Comparison of ENCODE assay signal across 8 mouse cellular contexts in the genomic region with DNA sequence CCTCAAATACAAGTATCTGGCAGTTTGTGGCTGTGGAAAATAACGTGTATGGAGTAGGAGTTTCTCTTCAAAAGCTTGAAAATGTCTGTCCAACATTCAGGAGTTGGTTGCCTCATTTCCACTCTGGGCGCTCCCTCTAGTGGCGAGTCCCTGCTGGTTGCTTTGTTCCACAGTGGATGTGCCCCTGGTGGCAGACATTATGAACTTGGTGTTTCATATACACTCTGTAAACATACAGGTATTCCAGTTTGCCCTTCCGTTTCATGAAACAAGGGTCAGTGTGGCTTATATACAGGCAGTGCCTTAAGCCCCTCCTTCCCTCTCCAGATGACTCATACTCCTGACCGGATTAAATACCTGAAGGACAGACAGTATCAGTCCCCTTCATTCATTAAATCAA. TPM values are rescaled to one million over a fixed set of nuclear protein-coding genes. Genes with fewer than 3 reads are reported as not detected.
DNase-seq lines count a peak whose midpoint lies in the region; ATAC-seq and TF ChIP-seq lines count a peak whose summit lies in the region.

No protein-coding gene starts in this region.

- H3K4me2 ChIP-seq in forebrain, postnatal 0 days (ENCODE audit: low read depth) = no peak overlapping the region
- no peak overlapping the region for H3K4me2 ChIP-seq in hindbrain, embryonic 15.5 days

- no peaks in the 10 kb centered on the region for H3K36me3 ChIP-seq in forebrain, postnatal 0 days (ENCODE audit: insufficient read depth)
- 0 out of 2 replicates have a peak, but pooled peaks cover 2% of the 10 kb centered on the region for H3K36me3 ChIP-seq in hindbrain, embryonic 15.5 days

- ATAC-seq in forebrain, postnatal 0 days = peak; percentile 90
- peak; percentile 54; the same call in 1 of the 2 replicates for ATAC-seq in hindbrain, embryonic 15.5 days (ENCODE audit: low FRiP score, low read depth)

- peak; percentile 53 for DNase-seq in MEL-GATA-1-ER (ENCODE audit: extremely low read depth, low read depth)
- DNase-seq in cerebellum, adult 11 months = peak; percentile 70
- DNase-seq in forebrain, postnatal 0 days = peak; percentile 92
- DNase-seq in layer of hippocampus, postnatal 25 days (ENCODE audit: extremely low spot score in 1 of 2, low spot score in 1 of 2) = peak; percentile 78 to 95
- peak; percentile 95 for DNase-seq in lung, postnatal 10 days
- DNase-seq in ovary, postnatal 36 days (ENCODE audit: low spot score) = peak; percentile 86
- peak; percentile 70 to 90 for DNase-seq in thymus, postnatal 10 days (ENCODE audit: low spot score in 2 of 2)

- no peaks in the 10 kb centered on the region for H3K9me3 ChIP-seq in forebrain, postnatal 0 days (ENCODE audit: low read length)
- H3K9me3 ChIP-seq in hindbrain, embryonic 15.5 days = no peaks in the 10 kb centered on the region

- whole genome bisulfite sequencing in forebrain, postnatal 0 days = 32% methylated on average over 5 of the region's 5 CpGs
- WGBS in hindbrain, embryonic 15.5 days = 36% methylated on average over 5 of the region's 5 CpGs

- peak; percentile 100 for TF ChIP-seq CTCF in forebrain, postnatal 0 days (IDR thresholded peaks at IDR 0.05; ENCODE audit: low read depth)

- H3K4me3 ChIP-seq in forebrain, postnatal 0 days (ENCODE audit: low read depth, low read length) = no peak overlapping the region
- H3K4me3 ChIP-seq in hindbrain, embryonic 15.5 days = no peak overlapping the region

- H3K9ac ChIP-seq in forebrain, postnatal 0 days = no peak overlapping the region
- H3K9ac ChIP-seq in hindbrain, embryonic 15.5 days = no peak overlapping the region

- H3K4me1 ChIP-seq in forebrain, postnatal 0 days (ENCODE audit: insufficient read depth) = no peaks in the 10 kb centered on the region
- H3K4me1 ChIP-seq in hindbrain, embryonic 15.5 days (replicated peaks) = 0 out of 2 replicates have a peak, but pooled peaks cover 3% of the 10 kb centered on the region

- H3K27ac ChIP-seq in forebrain, postnatal 0 days (ENCODE audit: low read depth, low read length) = no peak overlapping the region
- H3K27ac ChIP-seq in hindbrain, embryonic 15.5 days (replicated peaks) = no peak overlapping the region

- no peaks in the 10 kb centered on the region for H3K27me3 ChIP-seq in forebrain, postnatal 0 days (ENCODE audit: insufficient read depth, low read length)
- no peaks in the 10 kb centered on the region for H3K27me3 ChIP-seq in hindbrain, embryonic 15.5 days

RNA-seq across cellular contexts. Expression of a gene that starts 28.5 kb away (rescaled TPM):
- total RNA-seq in forebrain, postnatal 0 days (2014; rRNA removed) = 142 and 145 TPM in 2 replicates
- polyA plus RNA-seq in forebrain, postnatal 0 days (2015; fragmentation: Nextera tagmentation; extraction: Ambion mirVana) = 174 TPM in 2 replicates
- polyA plus RNA-seq in hindbrain, embryonic 15.5 days (2015; fragmentation: Nextera tagmentation; extraction: Ambion mirVana) = 143 and 147 TPM in 2 replicates
- total RNA-seq in layer of hippocampus, postnatal 25 days (2021) = 100 to 1,000 TPM; 116 to 117 TPM

RNA-seq across cellular contexts. Expression of a gene that starts 45.9 kb away (rescaled TPM):
- total RNA-seq in forebrain, postnatal 0 days (2014; rRNA removed) = 34.4 and 37.2 TPM in 2 replicates
- 26.1 and 32.1 TPM in 2 replicates for polyA plus RNA-seq in forebrain, postnatal 0 days (2015; fragmentation: Nextera tagmentation; extraction: Ambion mirVana)
- polyA plus RNA-seq in hindbrain, embryonic 15.5 days (2015; fragmentation: Nextera tagmentation; extraction: Ambion mirVana) = 41.3 and 41.4 TPM in 2 replicates
- total RNA-seq in layer of hippocampus, postnatal 25 days (2021) = 10 to 100 TPM; 24.1 to 31.3 TPM

RNA-seq across cellular contexts. Expression of a gene that starts 54.0 kb away (rescaled TPM):
- total RNA-seq in forebrain, postnatal 0 days (2014; rRNA removed) = 42.2 and 61.3 TPM in 2 replicates
- 27.8 and 33.2 TPM in 2 replicates for polyA plus RNA-seq in forebrain, postnatal 0 days (2015; fragmentation: Nextera tagmentation; extraction: Ambion mirVana)
- polyA plus RNA-seq in hindbrain, embryonic 15.5 days (2015; fragmentation: Nextera tagmentation; extraction: Ambion mirVana) = 44.2 and 45.3 TPM in 2 replicates
- 10 to 100 TPM; 28.7 to 28.9 TPM for total RNA-seq in layer of hippocampus, postnatal 25 days (2021)

RNA-seq across cellular contexts. Expression of a gene that starts 54.1 kb away (rescaled TPM):
- 40.1 and 64.0 TPM in 2 replicates for total RNA-seq in forebrain, postnatal 0 days (2014; rRNA removed)
- 68.2 and 74.0 TPM in 2 replicates for polyA plus RNA-seq in forebrain, postnatal 0 days (2015; fragmentation: Nextera tagmentation; extraction: Ambion mirVana)
- polyA plus RNA-seq in hindbrain, embryonic 15.5 days (2015; fragmentation: Nextera tagmentation; extraction: Ambion mirVana) = 62.2 and 65.6 TPM in 2 replicates
- total RNA-seq in layer of hippocampus, postnatal 25 days (2021) = 10 to 100 TPM; 44.4 to 45.9 TPM
